16 mouse cellular contexts compared by ENCODE assay signal in genomic region chr8:127556964-127557363, GRCm38 (mm10).
DNase-seq lines count a peak whose midpoint lies in the region; ATAC-seq and TF ChIP-seq lines count a peak whose summit lies in the region.
"Had no signal": no experiment of that assay in that cellular context is flagged by ENCODE, and none has a peak within 500 bp of the region (broad histone marks: within the 10 kb centered on the region; RNA-seq: fewer than 3 reads in every experiment).

No protein-coding gene starts in this region.

- H3K4me1 ChIP-seq in kidney, postnatal 0 days (replicated peaks; ENCODE audit: insufficient read depth, low read length), result peaks cover 4% of the 10 kb centered on the region; the same call in 1 of the 2 replicates
- H3K4me1 ChIP-seq in limb, embryonic 10.5 days, result peaks cover 66% of the 10 kb centered on the region
- peaks cover 4% of the 10 kb centered on the region; the same call in 1 of the 2 replicates for H3K4me1 ChIP-seq in neural tube, embryonic 11.5 days (ENCODE audit: control insufficient read depth, insufficient read depth, low read length)

- H3K9me3 ChIP-seq in kidney, postnatal 0 days (replicated peaks; ENCODE audit: low read length), result no peaks in the 10 kb centered on the region
- H3K9me3 ChIP-seq in limb, embryonic 10.5 days (replicated peaks), result no peaks in the 10 kb centered on the region
- H3K9me3 ChIP-seq in neural tube, embryonic 11.5 days (ENCODE audit: control insufficient read depth, low read length), result no peaks in the 10 kb centered on the region
- H3K9me3 ChIP-seq: limb, embryonic 15.5 days; neural tube, embryonic 13.5 days had no signal

- 28% methylated on average over 11 of the region's 11 CpGs for WGBS in kidney, postnatal 0 days
- WGBS in limb, embryonic 10.5 days, result 18% methylated on average over 11 of the region's 11 CpGs
- 34% methylated on average over 11 of the region's 11 CpGs for WGBS in neural tube, embryonic 11.5 days

- H3K27me3 ChIP-seq in kidney, postnatal 0 days (ENCODE audit: insufficient read depth, low read length), result no peaks in the 10 kb centered on the region
- no peaks in the 10 kb centered on the region for H3K27me3 ChIP-seq in limb, embryonic 10.5 days (ENCODE audit: low read depth, poor library complexity, severe bottlenecking)
- no peaks in the 10 kb centered on the region for H3K27me3 ChIP-seq in neural tube, embryonic 11.5 days (ENCODE audit: control insufficient read depth, insufficient read depth, low read length)
- H3K27me3 ChIP-seq: limb, embryonic 15.5 days; neural tube, embryonic 13.5 days had no signal

- peak; percentile 37 for DNase-seq in kidney, postnatal 0 days (ENCODE audit: low spot score)
- no peak for DNase-seq in kidney, postnatal 25 days
- DNase-seq in embryo, embryonic 11 days, result peak; percentile 55
- no peak for DNase-seq in limb, embryonic 10.5 days (ENCODE audit: low spot score)
- peak; percentile 28 for DNase-seq in neural tube, embryonic 11.5 days (ENCODE audit: low spot score)
- DNase-seq in right cerebral cortex, adult 2 months (ENCODE audit: low spot score in 2 of 2), result no peak
- DNase-seq in spleen, postnatal 14 days (ENCODE audit: low spot score in 2 of 2), result no peak
- DNase-seq: adrenal gland, postnatal 14 days; cerebellum, adult 8-10 months; heart, adult 2 months; liver, postnatal 0 days; lung, postnatal 36 days; thymus, adult 2 months had no signal

- no peak overlapping the region for H3K27ac ChIP-seq in kidney, postnatal 0 days
- peak overlapping the region; percentile 46; the same call in 1 of the 2 replicates for H3K27ac ChIP-seq in limb, embryonic 10.5 days
- H3K27ac ChIP-seq in neural tube, embryonic 11.5 days (ENCODE audit: low read depth, low read length), result no peak overlapping the region
- H3K27ac ChIP-seq: heart, adult 2 months; limb, embryonic 15.5 days; neural tube, embryonic 13.5 days had no signal

- H3K36me3 ChIP-seq in kidney, postnatal 0 days (ENCODE audit: insufficient read depth, low read length), result no peaks in the 10 kb centered on the region
- H3K36me3 ChIP-seq in limb, embryonic 10.5 days, result peaks cover 5% of the 10 kb centered on the region
- no peaks in the 10 kb centered on the region for H3K36me3 ChIP-seq in neural tube, embryonic 11.5 days (ENCODE audit: control insufficient read depth, insufficient read depth, low read length)
- H3K36me3 ChIP-seq: limb, embryonic 15.5 days; neural tube, embryonic 13.5 days had no signal

- no peak overlapping the region for H3K4me3 ChIP-seq in kidney, postnatal 0 days (replicated peaks; ENCODE audit: low read depth, low read length)
- H3K4me3 ChIP-seq in limb, embryonic 10.5 days, result no peak overlapping the region
- no peak overlapping the region for H3K4me3 ChIP-seq in neural tube, embryonic 11.5 days (ENCODE audit: low read depth, low read length)
- H3K4me3 ChIP-seq: erythroblast, embryonic 14.5 days; heart, adult 2 months; limb, embryonic 15.5 days; neural tube, embryonic 13.5 days had no signal

- ATAC-seq in kidney, postnatal 0 days (replicated peaks; ENCODE audit: low FRiP score, low read depth), result no peak
- no peak for ATAC-seq in neural tube, embryonic 11.5 days (ENCODE audit: insufficient read depth, low FRiP score, low TSS enrichment)
- ATAC-seq: liver, postnatal 0 days had no signal

- no peak overlapping the region for H3K4me2 ChIP-seq in kidney, postnatal 0 days (ENCODE audit: low read length)
- no peak overlapping the region for H3K4me2 ChIP-seq in neural tube, embryonic 11.5 days (ENCODE audit: low read depth)
- H3K4me2 ChIP-seq: limb, embryonic 15.5 days; neural tube, embryonic 13.5 days had no signal

- TF ChIP-seq CTCF in kidney, postnatal 0 days (IDR thresholded peaks at IDR 0.05; ENCODE audit: low read depth), result no peak

- H3K9ac ChIP-seq in kidney, postnatal 0 days (ENCODE audit: low read depth, low read length), result no peak overlapping the region
- H3K9ac ChIP-seq in neural tube, embryonic 11.5 days (ENCODE audit: low read length), result no peak overlapping the region
- H3K9ac ChIP-seq: limb, embryonic 15.5 days; liver, postnatal 0 days; neural tube, embryonic 13.5 days had no signal

Comparison
In these comparisons a context has a peak if more than half of its experiments do, and no peak if none do; other contexts are left out.
1. DNase-seq: peak in kidney, postnatal 0 days (single experiment), embryo, embryonic 11 days (single experiment) and neural tube, embryonic 11.5 days (single experiment); none in kidney, postnatal 25 days (0 of 2), limb, embryonic 10.5 days (single experiment), right cerebral cortex, adult 2 months (0 of 2) and spleen, postnatal 14 days (0 of 2).